Mouse (Mus musculus) retina, embryonic 14.5 days (tissue): Measurements from ENCODE around the gene Elavl3.

Experiments
- DNase-seq: peaks from one replicate; pipeline ENCODE4 v3.0.0-alpha.2; 2015; ENCODE audit warnings: low spot score

The Elavl3 gene

GRCm38 (mm10) chr9:22058011-22058424, 6.2 kb upstream of the Elavl3 start:
- DNase-seq = no peak

- no peak for DNase-seq
These were observed 5.3 kb upstream of the Elavl3 start for GRCm38 (mm10) chr9:22057031-22057517.

DNA sequence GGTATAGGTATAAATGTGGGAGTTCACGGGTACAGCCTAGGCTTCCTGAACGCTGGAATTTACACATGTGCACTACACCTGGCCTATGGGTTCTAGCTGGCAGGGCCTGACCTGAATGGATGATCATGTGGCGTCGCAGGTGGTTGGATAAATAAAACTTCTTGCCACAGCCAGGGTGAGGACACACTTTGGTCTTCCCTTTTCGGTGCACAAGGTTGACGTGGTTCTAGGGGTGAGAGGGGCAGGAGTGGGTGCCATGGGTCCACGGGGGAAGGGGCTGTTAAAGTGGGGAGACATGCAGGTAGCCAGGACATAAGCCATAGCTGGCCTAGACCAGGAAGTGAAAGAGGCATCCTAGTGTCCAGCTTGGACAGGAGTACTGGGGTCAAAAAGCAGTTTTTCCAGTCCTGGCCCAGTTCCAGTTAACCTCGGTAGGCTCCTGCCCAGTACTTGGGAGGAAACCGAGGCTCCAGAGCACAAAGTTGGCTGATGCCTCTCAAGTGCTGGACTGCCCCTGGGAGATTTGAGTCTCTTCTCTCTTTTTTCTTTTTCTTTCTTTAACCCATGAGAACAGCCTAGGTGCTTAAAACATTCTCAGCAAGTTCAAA, 4.6 kb upstream of the Elavl3 start:
- DNase-seq = no peak

DNA sequence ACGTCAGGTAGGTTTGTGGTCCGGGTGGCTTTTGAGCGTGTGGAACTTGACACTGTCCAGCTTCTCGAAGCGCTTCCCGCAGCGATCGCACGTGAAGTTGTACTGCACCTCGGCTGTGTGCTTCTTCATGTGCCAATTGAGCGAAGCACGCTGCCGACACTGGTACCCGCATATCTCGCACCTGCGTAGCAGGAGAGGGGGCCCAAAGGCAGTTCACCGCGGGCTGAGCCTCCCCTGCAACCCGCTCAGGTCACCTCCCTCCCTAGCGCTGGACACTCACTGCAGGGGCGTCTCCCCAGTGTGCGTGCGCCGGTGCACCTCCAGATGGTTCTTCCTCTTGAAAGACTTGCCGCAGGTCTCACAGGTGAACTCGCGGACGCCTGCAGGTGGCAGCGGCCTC, 3.9 kb upstream of the Elavl3 start:
- DNase-seq = no peak

GRCm38 (mm10) chr9:22054411-22055076, 2.7 kb upstream of the Elavl3 start:
- DNase-seq = peak; percentile 85

DNA sequence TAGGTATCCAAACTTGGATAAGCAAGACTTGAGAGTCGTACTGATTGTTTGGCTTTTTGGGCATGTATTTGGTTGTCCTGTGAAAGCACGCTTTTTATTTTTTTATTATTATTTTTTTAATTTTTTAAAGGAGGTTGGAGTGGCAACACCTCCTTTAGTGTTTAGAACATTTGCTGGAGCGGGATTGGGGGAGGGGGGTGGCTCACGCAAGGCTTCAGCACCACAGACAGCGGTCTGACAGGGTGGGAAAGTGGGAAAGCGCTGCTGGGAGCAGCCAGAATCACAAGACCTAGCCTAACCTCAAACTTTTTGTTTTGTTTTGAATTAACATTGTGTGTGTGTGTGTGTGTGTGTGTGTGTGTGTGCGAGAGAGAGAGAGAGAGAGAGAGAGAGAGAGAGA, 1.8 kb upstream of the Elavl3 start:
- DNase-seq = no peak

GRCm38 (mm10) chr9:22051161-22051957, 464 bp downstream of the Elavl3 start:
- DNase-seq = peak; percentile 43

- DNase-seq = peak; percentile 75
These were observed 1.4 kb downstream of the Elavl3 start for GRCm38 (mm10) chr9:22050351-22050889.

GRCm38 (mm10) chr9:22049721-22050270, 2.0 kb downstream of the Elavl3 start:
- DNase-seq = peak; percentile 47

- peak; percentile 44 for DNase-seq
These were observed 2.5 kb downstream of the Elavl3 start for GRCm38 (mm10) chr9:22049315-22049714.

DNA sequence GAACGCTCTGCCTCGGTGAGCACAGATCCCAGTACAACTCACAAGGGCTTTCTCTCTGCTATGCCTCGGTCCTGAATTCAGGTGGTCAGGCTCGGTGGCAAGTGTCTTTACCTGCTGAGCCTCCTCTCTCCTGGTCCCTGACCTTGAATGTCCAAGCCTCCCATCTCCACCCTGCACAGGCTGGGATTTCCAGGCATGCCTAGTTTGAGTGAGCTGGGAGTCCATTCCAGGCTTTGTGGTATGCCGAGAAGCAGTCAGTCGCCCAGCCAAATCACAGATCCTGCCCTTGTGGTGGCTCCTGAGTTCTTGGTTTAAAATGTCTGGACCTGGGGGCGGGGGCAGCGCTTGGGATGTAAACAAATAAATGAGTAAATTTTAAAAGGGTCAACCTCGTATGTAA, 4.5 kb downstream of the Elavl3 start:
- DNase-seq = no peak

- DNase-seq = no peak
These were observed 10.0 kb downstream of the Elavl3 start for GRCm38 (mm10) chr9:22041832-22042231.

- no peak for DNase-seq
These were observed 14.0 kb downstream of the Elavl3 start for GRCm38 (mm10) chr9:22037826-22038225.

GRCm38 (mm10) chr9:22035300-22036044, 16.4 kb downstream of the Elavl3 start:
- DNase-seq = peak; percentile 68

- DNase-seq = no peak
These were observed 21.4 kb downstream of the Elavl3 start for GRCm38 (mm10) chr9:22030386-22030785.

- DNase-seq = no peak
These were observed 23.4 kb downstream of the Elavl3 start for GRCm38 (mm10) chr9:22028467-22028866.

GRCm38 (mm10) chr9:22024592-22024991, 27.2 kb downstream of the Elavl3 start:
- peak; percentile 25 for DNase-seq

GRCm38 (mm10) chr9:22017208-22017825, 34.5 kb downstream of the Elavl3 start:
- no peak for DNase-seq

DNA sequence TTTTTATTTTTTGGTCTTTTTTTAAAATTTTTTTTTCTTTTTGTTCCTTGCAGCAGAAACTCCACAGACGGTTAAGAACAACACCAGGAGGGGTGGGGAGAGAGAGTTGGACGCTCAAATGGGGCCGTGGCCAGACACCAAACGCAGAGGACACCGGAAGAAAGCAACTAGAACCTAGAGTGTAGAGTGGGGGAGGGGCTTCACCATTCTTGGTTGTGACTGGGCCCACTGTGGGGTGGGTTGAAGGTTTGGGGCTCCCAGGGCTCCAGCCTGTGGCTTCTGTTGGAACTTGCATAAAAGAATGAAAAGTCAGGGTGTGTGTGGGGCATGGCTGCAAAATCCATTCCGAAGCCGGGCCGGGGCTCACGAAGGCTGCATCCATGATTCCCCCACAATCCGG, 35.6 kb downstream of the Elavl3 start:
- DNase-seq = no peak

- DNase-seq = no peak
These were observed 39.1 kb downstream of the Elavl3 start for GRCm38 (mm10) chr9:22012731-22013130.

DNA sequence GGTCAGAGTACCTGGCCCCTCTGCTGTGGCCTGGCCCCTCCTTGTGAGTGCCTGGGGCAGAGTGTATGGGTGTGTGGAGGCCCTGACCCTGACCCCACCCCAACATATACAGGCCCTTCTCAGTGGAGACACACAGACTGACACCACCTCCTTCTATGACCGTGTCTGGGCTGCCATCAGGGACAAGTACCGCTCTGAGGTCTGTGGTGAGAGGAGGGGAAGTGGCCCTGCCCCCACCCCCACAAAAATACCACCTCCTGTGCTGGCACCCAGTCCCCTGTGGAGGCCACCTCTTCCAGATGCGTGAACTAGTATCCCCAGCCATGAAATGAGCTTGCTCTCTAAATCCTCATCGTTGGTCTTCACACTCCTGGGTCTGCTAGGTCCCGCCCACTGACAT, 40.8 kb downstream of the Elavl3 start:
- no peak for DNase-seq
